Mouse (Mus musculus) MEL-GATA-1-ER (cell line): Measurements from ENCODE around the gene Nr2f2.

Experiments used
- DNase-seq: peaks from one replicate; pipeline ENCODE4 v3.0.0-alpha.2; 2012; ENCODE audit warnings: low read depth; ENCODE audit errors: extremely low read depth

Nr2f2 gene

DNA sequence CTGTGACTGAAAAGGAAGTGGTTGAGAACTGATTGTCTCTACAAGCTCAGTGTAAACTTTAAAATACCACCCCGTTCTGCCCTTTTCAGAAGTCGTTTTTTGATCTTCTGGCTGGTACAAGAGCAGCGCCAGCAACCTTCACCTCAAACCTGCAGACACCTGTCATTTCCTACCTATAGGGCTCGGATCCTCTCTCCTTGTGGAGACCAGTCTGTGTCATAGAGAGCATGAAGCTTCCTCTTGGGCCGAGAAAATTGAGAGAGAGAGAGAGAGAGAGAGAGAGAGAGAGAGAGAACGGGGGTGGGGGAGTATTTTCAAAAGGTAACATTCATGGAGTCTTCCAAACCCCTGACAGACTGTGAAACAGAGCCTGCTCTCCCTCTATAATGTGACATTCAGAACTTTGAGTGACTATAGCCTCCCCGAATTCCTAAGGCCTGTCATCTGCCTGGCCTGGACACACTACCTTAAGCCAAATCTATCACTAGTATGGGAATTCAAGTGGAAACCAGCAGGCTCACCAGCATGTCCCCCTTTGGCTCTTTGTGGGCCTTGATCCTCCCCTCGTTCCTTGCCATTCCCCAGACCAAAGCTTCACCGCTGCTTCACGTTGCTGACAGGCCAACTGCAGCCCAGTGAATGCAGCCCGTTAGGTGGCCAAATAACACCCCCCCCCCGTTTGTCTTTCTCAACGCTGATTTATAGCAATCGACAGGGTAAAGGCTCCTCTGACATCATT, 33.4 kb downstream of the Nr2f2 start:
- DNase-seq, result no peak

- DNase-seq, result no peak
Measured at GRCm38 (mm10) chr7:70332064-70332850, 34.3 kb downstream of the Nr2f2 start.

DNA sequence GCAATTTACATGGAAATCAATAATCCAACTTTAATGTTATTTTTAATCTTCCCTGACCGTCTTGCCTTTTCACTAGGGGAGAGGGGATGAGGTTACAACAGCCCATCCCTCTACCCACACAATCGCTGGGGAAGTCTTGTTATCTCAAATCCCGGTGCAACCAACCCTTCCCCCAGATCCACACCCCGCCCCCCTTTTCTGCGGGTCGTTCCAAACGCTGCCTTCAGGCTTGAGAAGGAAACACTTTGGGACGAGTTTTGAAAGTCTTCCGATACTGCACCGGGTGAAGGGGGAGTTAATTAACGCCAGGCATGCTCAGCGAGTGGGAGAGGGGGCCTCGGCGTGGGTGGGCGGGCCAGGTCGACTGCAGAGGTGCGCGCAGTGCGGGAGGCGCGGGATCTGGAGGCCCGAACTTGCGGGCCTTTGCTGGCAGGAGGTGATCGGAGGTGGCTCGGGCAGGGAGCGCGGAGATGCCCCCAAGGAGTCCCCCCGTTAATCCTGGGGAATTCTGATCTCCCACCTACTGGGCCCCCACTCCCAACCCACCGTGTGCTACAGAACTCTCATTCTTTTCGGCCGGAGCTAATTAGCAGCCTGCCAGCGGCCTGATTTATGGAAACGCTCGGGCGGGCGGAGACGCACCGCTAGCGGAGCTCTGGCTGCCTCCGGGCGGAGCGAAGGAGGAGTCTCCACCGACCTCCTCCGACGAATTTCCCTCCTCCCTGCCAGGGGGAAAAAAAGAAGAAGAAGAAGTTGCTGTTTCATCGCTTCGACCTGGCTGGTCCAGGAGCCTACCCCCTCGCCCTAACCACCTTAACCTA, 35.1 kb downstream of the Nr2f2 start:
- DNase-seq, result no peak

DNA sequence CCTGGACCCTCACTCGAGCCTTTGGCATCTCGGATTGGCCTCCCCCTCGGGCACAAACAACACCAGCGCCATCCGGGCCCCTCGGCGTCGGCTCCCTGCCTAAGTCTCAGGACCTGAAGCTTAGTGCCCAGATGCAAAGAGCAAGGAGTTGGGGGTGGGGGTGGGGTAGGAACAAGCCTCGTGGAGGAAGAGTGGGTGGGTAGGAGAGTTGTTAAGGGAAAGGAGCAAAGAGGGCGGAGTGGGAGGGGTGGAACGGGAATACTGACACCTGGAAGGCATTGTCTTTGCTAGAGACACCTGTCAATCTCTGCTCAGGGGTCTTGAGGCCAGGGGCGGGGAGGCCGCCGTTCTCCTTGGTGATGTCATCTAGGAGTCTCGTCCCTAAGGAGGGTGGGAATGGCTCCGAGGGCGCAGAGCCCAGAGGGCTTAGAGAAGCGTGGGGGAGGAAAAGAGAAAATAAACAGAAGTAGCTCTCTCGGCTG, 35.7 kb downstream of the Nr2f2 start:
- no peak for DNase-seq

- DNase-seq, result no peak
Measured at GRCm38 (mm10) chr7:70330207-70330562, 36.4 kb downstream of the Nr2f2 start.

GRCm38 (mm10) chr7:70329521-70330206, 36.9 kb downstream of the Nr2f2 start:
- DNase-seq, result no peak

GRCm38 (mm10) chr7:70329037-70329516, 37.5 kb downstream of the Nr2f2 start:
- no peak for DNase-seq

GRCm38 (mm10) chr7:70328206-70329036, 38.1 kb downstream of the Nr2f2 start:
- DNase-seq, result no peak

DNA sequence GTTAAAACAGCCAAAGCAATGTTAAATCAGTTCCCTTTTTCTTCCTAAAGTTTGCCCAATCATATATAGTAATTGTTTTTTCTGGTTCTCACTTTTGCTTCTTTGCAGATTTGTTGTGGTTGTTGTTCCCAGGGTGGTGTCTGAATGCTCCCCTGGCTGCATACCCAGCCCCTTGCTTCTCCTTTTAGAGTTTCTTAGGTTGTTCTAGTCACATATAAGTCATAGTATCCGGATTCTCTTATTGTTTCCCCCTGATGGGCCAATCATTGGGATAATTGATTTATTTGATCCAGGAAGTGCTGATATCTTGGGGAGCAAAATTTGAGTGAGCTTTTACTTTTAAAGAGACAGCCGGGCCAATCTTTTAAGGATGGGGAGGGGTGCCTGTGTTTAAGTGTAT, 39.3 kb downstream of the Nr2f2 start:
- DNase-seq, result no peak

- DNase-seq, result no peak
Measured at GRCm38 (mm10) chr7:70326176-70327035, 40.1 kb downstream of the Nr2f2 start.

DNA sequence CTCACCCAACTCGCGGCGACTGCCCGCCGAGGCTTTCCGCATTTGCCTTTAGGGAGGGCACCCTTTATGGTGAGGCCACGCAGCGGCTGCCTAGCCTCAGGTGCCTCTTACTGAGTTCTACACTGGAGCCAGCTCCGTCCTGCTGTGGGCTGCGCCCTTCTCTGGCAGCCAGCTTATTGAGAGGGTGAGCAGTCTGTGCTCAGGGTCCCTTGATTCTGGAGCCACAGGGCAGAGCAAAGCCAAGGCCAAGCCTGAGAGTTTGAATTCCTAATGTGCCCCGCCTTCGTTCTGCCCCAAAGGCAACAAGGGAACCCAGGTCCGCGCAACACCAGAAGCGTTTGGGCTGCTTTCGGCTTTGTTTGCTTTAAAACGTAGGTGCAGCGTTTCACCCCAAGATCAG, 41.2 kb downstream of the Nr2f2 start:
- DNase-seq, result no peak

DNA sequence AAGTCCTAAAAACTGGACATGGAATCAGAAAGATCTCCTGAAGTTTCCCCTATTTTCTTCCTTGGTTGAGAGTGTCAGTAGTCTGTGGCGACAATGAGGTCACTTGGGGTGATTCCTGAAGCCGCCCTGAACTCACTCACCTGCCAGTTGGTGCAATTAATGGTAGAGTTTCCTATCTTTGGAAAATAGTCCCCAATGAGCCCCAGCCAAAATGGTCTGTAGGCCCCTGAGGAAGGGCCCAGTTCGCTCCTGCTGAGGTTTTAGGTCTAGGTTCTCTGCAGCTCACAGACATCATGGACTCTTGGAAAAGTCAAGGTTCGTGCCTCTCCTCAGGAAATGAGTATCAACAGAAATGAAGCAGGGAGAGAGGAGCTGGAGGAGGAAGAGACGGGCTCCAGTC, 42.0 kb downstream of the Nr2f2 start:
- DNase-seq, result no peak

DNA sequence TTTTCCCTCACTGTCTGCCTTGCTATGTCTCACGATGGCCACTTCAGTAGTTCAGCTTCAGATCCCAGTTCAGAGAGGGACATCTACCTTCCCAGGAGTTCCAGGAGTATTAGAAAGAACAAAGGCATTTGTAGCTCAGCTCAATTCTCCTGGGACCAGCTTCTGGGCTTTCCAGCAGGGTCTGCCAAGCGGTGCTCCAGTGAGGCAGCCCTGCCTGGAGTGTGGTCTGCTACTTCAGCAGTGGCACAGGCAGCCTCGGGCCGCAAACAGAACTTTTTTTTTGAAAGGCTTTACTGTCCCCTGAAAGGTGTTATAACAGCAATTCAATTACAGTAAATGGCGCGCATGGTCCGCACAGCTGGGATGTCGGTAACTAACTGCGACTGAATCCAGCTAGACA, 42.5 kb downstream of the Nr2f2 start:
- no peak for DNase-seq

- DNase-seq, result no peak
Measured at GRCm38 (mm10) chr7:70305716-70306115, 60.8 kb downstream of the Nr2f2 start.

GRCm38 (mm10) chr7:70304426-70304825, 62.1 kb downstream of the Nr2f2 start:
- no peak for DNase-seq
